Mouse (Mus musculus): ENCODE data around the gene Lysmd1.

DNA sequence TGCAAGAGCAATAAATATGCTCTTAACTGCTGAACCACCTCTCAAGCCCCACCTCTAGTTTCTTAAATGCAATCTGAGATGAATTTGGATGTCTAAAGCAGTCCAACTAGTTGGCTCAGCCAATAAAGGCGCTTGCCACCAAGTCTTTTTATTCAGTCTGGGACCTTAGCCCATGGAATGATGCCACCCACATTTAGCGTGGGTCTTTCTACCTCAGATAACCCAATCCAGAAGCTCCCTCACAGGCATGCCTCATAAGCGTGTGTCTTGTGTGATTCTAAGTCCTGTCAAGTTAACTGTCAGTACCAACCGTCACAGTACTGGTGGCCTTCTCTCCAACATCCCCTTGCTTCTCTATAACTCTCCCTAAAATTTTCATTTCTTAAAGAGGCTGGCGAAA, 45.1 kb downstream of the Lysmd1 start:
- TF ChIP-seq CTCF (IDR thresholded peaks at IDR 0.05; ENCODE audit: low read depth): no peak
- no peak for TF ChIP-seq EP300 (optimal IDR thresholded peaks at IDR 0.05)
